Mouse (Mus musculus) forebrain, embryonic 14.5 days (tissue): ENCODE data around the gene Cdh12. TPM values are rescaled to one million over a fixed set of nuclear protein-coding genes. Genes with fewer than 3 reads are reported as not detected.

ENCODE experiments used
- ATAC-seq: fragments of 200-750 bp; cut with Nextera tagmentation; 2 replicates; pipeline ENCODE4 v1.8.0; 2017; ENCODE audit warnings: mild to moderate bottlenecking, moderate library complexity
- DNase-seq: peaks from one replicate; pipeline ENCODE4 v3.0.0-alpha.2; 2015; ENCODE audit warnings: low spot score
- H3K27ac ChIP-seq: fragments of 300-500 bp; sonication (generic); 2 replicates; pipeline ENCODE4 v1.5.1; 2014; ENCODE audit warnings: low read depth, mild to moderate bottlenecking, control low read depth, low read length, moderate library complexity
- H3K27me3 ChIP-seq: fragments of 300-500 bp; sonication (generic); replicated peaks from 2 replicates; pipeline ENCODE4 v1.6.1; 2014; ENCODE audit warnings: low read length, control low read depth, mixed read lengths; ENCODE audit not compliant: control insufficient read depth, insufficient read depth
- H3K36me3 ChIP-seq: fragments of 300-500 bp; sonication (generic); 2 replicates; pipeline ENCODE4 v1.6.1; 2014; ENCODE audit warnings: low read length, control low read depth; ENCODE audit not compliant: control insufficient read depth, insufficient read depth
- H3K4me1 ChIP-seq: fragments of 300-500 bp; sonication (generic); 2 replicates; pipeline ENCODE4 v1.6.1; 2014; ENCODE audit warnings: antibody characterized with exemption, low read length, control low read depth; ENCODE audit not compliant: control insufficient read depth, insufficient read depth
- H3K4me2 ChIP-seq: fragments of 300-500 bp; sonication (generic); 2 replicates; pipeline ENCODE4 v1.6.1; 2014; ENCODE audit warnings: mild to moderate bottlenecking, control low read depth, low read length
- H3K4me3 ChIP-seq: fragments of 300-500 bp; sonication (generic); 2 replicates; pipeline ENCODE4 v1.5.1; 2014; ENCODE audit warnings: low read depth, low read length, control low read depth
- H3K9ac ChIP-seq: fragments of 300-500 bp; sonication (generic); 2 replicates; pipeline ENCODE4 v1.6.1; 2014; ENCODE audit warnings: mild to moderate bottlenecking, low read length, control low read depth, moderate library complexity
- H3K9me3 ChIP-seq: fragments of 300-500 bp; sonication (generic); replicated peaks from 2 replicates; pipeline ENCODE4 v1.6.1; 2016; ENCODE audit warnings: low read length, control low read depth, mixed read lengths; ENCODE audit not compliant: control insufficient read depth
- WGBS: fragments of 180-500 bp; shearing (Covaris S2); extraction: QIAGEN DNeasy Blood & Tissue Kit; methylation state at CpG from one replicate; pipeline ENCODE4 v1.1.7; 2014; 5-methylcytosine and 5-hydroxymethylcytosine counted together
- polyA plus RNA-seq: library from polyadenylated mRNA; unstranded; fragments of >200 nt; fragmentation: Nextera tagmentation; extraction: Ambion mirVana; gene quantifications from 2 replicates; pipeline ENCODE4 v1.2.1, GENCODE M21; 2014

Gene Cdh12
- polyA plus RNA-seq: 2.3 and 4.0 TPM in 2 replicates

DNA sequence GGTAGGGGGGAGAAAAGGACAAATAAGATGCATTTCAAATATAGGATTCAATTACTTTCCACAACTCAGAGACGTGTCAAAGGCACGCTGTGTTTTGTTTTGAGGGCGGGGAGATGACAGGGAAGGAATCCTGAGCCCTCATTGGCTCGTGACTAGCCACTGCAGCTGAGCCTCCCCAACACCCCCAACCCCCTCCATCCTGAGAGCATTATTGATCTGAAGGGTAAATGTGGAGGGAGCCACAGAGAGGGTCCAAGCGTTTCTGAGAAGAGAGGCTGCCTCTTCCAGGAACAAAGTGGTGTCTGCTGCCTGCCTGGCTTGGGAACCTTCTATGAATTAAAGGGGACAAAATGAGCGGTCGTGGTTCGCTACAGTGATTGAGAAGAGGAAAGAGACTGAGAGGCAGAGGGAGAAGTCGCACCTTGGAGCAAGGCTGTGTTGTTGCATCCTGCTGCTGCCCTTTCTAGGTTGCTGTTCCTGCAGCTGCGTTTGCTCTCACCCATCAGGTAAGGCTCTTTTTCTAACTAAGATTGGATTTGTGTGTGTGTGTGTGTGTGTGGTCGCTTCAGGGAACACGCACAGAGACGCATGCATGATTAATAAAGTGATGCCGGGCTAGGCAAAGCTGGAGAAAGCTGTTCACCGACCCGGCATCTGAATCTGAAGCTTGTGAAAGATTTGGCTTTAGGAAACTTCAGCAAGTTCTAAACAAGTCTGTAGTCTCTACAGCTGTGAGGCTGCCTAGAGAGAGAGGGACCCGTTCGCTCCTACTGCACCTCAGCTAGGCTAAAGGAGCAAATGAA lies at the start of gene Cdh12:
TSS of gene Cdh12 (plus strand) at position 405 of the 803 bp plus-strand sequence.
- no peaks in the 10 kb centered on the region for H3K27me3 ChIP-seq
- H3K9me3 ChIP-seq: no peaks in the 10 kb centered on the region
- H3K4me3 ChIP-seq: peak within 1 kb of the TSS; percentile 38
- H3K9ac ChIP-seq: peak within 1 kb of the TSS; percentile 62
- H3K4me2 ChIP-seq: peak within 1 kb of the TSS; percentile 65
- H3K36me3 ChIP-seq: no peaks in the 10 kb centered on the region
- peak; percentile 63 for DNase-seq
- WGBS: 3% methylated on average over 18 of the region's 18 CpGs
- H3K4me1 ChIP-seq: no peaks in the 10 kb centered on the region
- no peak within 1 kb of the TSS for H3K27ac ChIP-seq
- ATAC-seq: peak; percentile 91

- no peaks in the 10 kb centered on the region for H3K4me1 ChIP-seq
- H3K9me3 ChIP-seq: no peaks in the 10 kb centered on the region
- WGBS: 45% methylated on average over 3 of the region's 3 CpGs
- peak; percentile 57 for DNase-seq
- H3K9ac ChIP-seq: no peak overlapping the region
- no peaks in the 10 kb centered on the region for H3K27me3 ChIP-seq
- no peaks in the 10 kb centered on the region for H3K36me3 ChIP-seq
- H3K4me3 ChIP-seq: no peak overlapping the region
- H3K4me2 ChIP-seq: no peak overlapping the region
- ATAC-seq: no peak
- no peak overlapping the region for H3K27ac ChIP-seq
Observed at GRCm38 (mm10) chr15:20403596-20403995, 45.5 kb upstream of the Cdh12 start.

DNA sequence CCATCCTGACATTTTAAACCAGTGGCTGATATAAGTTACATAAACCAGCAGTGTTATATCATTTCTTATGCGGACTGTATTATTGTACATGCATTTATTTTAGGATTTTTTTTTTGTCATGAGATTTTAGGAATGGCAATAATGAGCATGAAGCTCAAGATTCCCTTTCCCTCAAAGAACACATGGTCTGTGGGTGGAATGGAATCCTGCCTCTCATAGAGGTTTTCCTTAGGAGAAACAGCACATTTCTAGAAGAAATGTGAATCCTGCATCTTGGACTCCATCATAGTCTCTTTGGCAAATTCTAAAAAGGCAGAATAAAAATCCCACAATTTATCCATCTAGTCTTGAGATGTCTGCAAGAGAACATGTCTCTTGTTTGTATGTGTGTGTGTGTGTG lies 35.7 kb upstream of the Cdh12 start:
- Histone ChIP-seq H3K9me3 (no peaks in the 10 kb centered on the region), H3K9ac (no peak overlapping the region), H3K27me3 (no peaks in the 10 kb centered on the region), H3K36me3 (no peaks in the 10 kb centered on the region), H3K4me3 (no peak overlapping the region), H3K27ac (no peak overlapping the region), H3K4me2 (no peak overlapping the region), H3K4me1 (no peaks in the 10 kb centered on the region)
- DNase-seq (no peak), ATAC-seq (no peak)
- 91% methylated on average over 1 of the region's 1 CpGs for WGBS

DNA sequence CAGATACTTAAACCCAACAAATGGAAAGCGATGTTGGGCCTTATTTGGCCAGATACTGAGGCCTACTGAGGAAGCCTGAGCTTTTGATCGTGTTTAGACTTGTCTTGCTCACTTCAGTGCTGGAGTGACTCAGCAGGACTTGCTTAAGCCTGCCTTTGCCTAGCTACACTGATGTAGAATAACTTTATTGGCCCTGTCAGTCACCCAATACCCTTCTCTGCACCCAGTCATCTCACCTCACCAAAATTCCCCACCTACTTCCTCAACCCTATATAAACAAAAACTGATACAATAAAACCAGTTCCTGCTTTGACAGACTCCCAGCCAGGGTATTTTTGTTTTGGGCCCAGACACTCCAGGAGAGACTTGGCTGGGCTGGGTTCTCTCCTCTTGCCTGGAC lies 12.7 kb upstream of the Cdh12 start:
- no peaks in the 10 kb centered on the region for H3K27me3 ChIP-seq
- ATAC-seq: no peak
- no peaks in the 10 kb centered on the region for H3K36me3 ChIP-seq
- H3K4me2 ChIP-seq: no peak overlapping the region
- WGBS: 57% methylated on average over 2 of the region's 2 CpGs
- no peaks in the 10 kb centered on the region for H3K9me3 ChIP-seq
- DNase-seq: no peak
- no peaks in the 10 kb centered on the region for H3K4me1 ChIP-seq
- no peak overlapping the region for H3K27ac ChIP-seq
- H3K4me3 ChIP-seq: no peak overlapping the region
- H3K9ac ChIP-seq: no peak overlapping the region

DNA sequence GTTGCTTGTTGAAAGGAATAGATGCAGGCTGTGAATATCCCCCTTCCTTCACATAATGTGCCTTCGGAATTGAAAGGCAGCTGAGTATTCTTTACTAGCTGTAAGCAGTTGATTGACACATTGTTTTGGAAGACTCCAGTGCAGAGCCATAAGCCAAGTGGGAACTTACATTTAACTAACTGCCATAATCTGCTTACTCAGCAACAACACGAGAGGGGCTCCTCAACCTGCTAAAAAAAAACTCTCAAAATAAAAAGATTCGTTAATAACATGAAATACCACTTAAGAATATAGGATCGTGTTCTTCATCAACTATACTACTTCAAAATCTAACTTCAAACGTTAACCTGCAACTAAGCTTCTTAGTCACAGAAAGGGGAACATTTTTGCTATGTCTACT lies 1.5 kb downstream of the Cdh12 start:
- H3K4me1 ChIP-seq: no peaks in the 10 kb centered on the region
- H3K27me3 ChIP-seq: no peaks in the 10 kb centered on the region
- no peak overlapping the region for H3K27ac ChIP-seq
- no peak overlapping the region for H3K9ac ChIP-seq
- no peak overlapping the region for H3K4me2 ChIP-seq
- 30% methylated on average over 5 of the region's 5 CpGs for WGBS
- no peaks in the 10 kb centered on the region for H3K9me3 ChIP-seq
- H3K4me3 ChIP-seq: no peak overlapping the region
- ATAC-seq (no peak), DNase-seq (peak; percentile 32)
- no peaks in the 10 kb centered on the region for H3K36me3 ChIP-seq

GRCm38 (mm10) chr15:20458508-20458907 lies 9.4 kb downstream of the Cdh12 start:
- no peak for ATAC-seq
- Histone ChIP-seq H3K4me3 (no peak overlapping the region), H3K27ac (no peak overlapping the region), H3K9me3 (no peaks in the 10 kb centered on the region), H3K4me2 (no peak overlapping the region), H3K27me3 (no peaks in the 10 kb centered on the region), H3K4me1 (no peaks in the 10 kb centered on the region), H3K9ac (no peak overlapping the region), H3K36me3 (no peaks in the 10 kb centered on the region)
- no peak for DNase-seq
- 10% methylated on average over 3 of the region's 3 CpGs for WGBS

DNA sequence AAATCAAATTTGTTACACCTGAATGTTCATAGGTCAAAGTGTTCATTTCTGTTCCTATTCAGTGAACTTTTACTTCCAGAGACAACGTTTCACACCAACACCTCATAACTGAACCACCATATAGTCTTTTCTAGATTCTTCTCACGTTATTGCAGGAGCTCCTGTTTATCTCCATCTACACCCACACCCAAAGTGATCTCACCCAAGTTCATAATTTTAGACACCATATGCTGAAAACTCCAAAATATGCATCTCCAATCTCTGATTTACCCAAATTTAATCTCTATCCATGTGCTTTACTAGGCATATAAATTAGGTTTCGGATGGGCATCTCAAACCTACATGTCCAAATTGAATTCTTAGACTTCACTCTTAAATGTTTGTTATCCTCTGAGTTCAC lies 13.4 kb downstream of the Cdh12 start:
- no peaks in the 10 kb centered on the region for H3K9me3 ChIP-seq
- H3K27ac ChIP-seq: no peak overlapping the region
- no peak overlapping the region for H3K4me2 ChIP-seq
- ATAC-seq (no peak), DNase-seq (no peak)
- H3K27me3 ChIP-seq: no peaks in the 10 kb centered on the region
- no peaks in the 10 kb centered on the region for H3K36me3 ChIP-seq
- no peaks in the 10 kb centered on the region for H3K4me1 ChIP-seq
- H3K4me3 ChIP-seq: no peak overlapping the region
- WGBS: 77% methylated on average over 3 of the region's 3 CpGs
- H3K9ac ChIP-seq: no peak overlapping the region

DNA sequence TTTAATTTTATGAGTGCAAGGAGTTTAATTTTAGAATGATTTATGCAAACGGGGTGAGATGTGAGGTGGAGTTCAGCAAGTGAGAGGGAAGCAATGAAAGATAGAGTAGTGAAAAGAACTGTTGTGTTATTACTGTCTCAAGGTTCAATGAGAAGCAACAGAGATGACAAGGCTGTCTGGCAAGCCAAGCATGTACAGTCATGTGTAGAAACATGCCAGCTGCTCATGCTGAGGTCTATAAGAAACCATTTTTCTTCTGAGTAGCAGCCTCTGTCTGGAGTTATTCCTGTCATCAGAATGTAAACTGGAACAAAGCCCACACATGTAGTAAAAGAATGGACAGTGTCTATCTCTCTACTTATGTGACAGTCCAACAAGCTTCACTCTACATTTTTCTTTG lies 14.5 kb downstream of the Cdh12 start:
- Histone ChIP-seq H3K4me3 (no peak overlapping the region), H3K9me3 (no peaks in the 10 kb centered on the region), H3K9ac (no peak overlapping the region), H3K4me1 (no peaks in the 10 kb centered on the region), H3K4me2 (no peak overlapping the region), H3K27me3 (no peaks in the 10 kb centered on the region), H3K36me3 (no peaks in the 10 kb centered on the region), H3K27ac (no peak overlapping the region)
- WGBS: 75% methylated on average over 1 of the region's 1 CpGs
- DNase-seq (peak; percentile 18), ATAC-seq (no peak)

DNA sequence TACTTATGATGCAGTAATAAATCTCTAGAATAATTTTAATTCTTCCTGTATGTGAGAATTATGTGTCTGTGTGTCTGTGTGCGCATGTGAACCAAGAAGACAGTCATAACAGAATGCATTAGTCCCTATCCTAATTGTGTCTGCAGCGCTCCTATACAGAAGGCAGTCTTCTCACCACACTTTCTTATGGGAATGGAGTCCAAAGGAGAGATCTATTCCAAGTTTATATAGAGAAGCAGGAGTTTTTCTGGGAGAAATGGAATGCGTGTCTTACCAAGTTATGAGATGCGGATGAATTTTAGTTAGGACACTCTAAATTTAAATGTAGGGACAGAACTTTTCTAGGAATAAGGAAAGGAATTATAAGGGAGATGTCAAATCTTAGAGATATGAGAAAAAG lies 101.9 kb downstream of the Cdh12 start:
- H3K27ac ChIP-seq: no peak overlapping the region
- H3K9ac ChIP-seq: no peak overlapping the region
- H3K4me3 ChIP-seq: no peak overlapping the region
- H3K4me2 ChIP-seq: no peak overlapping the region
- no peaks in the 10 kb centered on the region for H3K4me1 ChIP-seq
- no peaks in the 10 kb centered on the region for H3K36me3 ChIP-seq
- H3K27me3 ChIP-seq: no peaks in the 10 kb centered on the region
- WGBS: 93% methylated on average over 4 of the region's 4 CpGs
- H3K9me3 ChIP-seq: no peaks in the 10 kb centered on the region
- DNase-seq (no peak), ATAC-seq (no peak)
